Mouse (Mus musculus) stomach, embryonic 14.5 days (tissue): Measurements from ENCODE around the gene Trim2. TPM values are rescaled to one million over a fixed set of nuclear protein-coding genes. Genes with fewer than 3 reads are reported as not detected.

Experiments used
- ATAC-seq: fragments of 200-750 bp; cut with Nextera tagmentation; 2 replicates; pipeline ENCODE4 v1.8.0; 2017; ENCODE audit warnings: low read depth, moderate TSS enrichment; ENCODE audit not compliant: insufficient number of reproducible peaks, insufficient read depth, low FRiP score
- H3K27ac ChIP-seq: fragments of 300-500 bp; sonication (generic); 2 replicates; pipeline ENCODE4 v1.5.1; 2014; ENCODE audit warnings: mild to moderate bottlenecking, low read length, moderate library complexity, mixed read lengths
- H3K27me3 ChIP-seq: fragments of 300-500 bp; sonication (generic); 2 replicates; pipeline ENCODE4 v1.6.1; 2014; ENCODE audit warnings: low read length, control low read depth, mixed read lengths; ENCODE audit not compliant: control insufficient read depth, insufficient read depth
- H3K36me3 ChIP-seq: fragments of 300-500 bp; sonication (generic); 2 replicates; pipeline ENCODE4 v1.6.1; 2014; ENCODE audit warnings: mild to moderate bottlenecking, control low read depth, low read length, moderate library complexity, mixed read lengths; ENCODE audit not compliant: control insufficient read depth, insufficient read depth
- H3K4me1 ChIP-seq: fragments of 300-500 bp; sonication (generic); 2 replicates; pipeline ENCODE4 v1.6.1; 2014; ENCODE audit warnings: low read length, control low read depth, mixed read lengths; ENCODE audit not compliant: control insufficient read depth, insufficient read depth
- H3K4me2 ChIP-seq: fragments of 300-500 bp; sonication (generic); replicated peaks from 2 replicates; pipeline ENCODE4 v1.6.1; 2014; ENCODE audit warnings: low read depth, low read length, control low read depth
- H3K4me3 ChIP-seq: fragments of 300-500 bp; sonication (generic); 2 replicates; pipeline ENCODE4 v1.5.1; 2014; ENCODE audit warnings: low read depth, low read length, control low read depth
- H3K9ac ChIP-seq: fragments of 300-500 bp; sonication (generic); replicated peaks from 2 replicates; pipeline ENCODE4 v1.6.1; 2014; ENCODE audit warnings: low read depth, mild to moderate bottlenecking, control low read depth, low read length, moderate library complexity, mixed read lengths
- H3K9me3 ChIP-seq: fragments of 300-500 bp; sonication (generic); 2 replicates; pipeline ENCODE4 v1.6.1; 2016; ENCODE audit warnings: low read depth, low read length, control low read depth; ENCODE audit not compliant: control insufficient read depth
- WGBS: fragments of 180-500 bp; shearing (Covaris S2); extraction: QIAGEN DNeasy Blood & Tissue Kit; methylation state at CpG from one replicate; pipeline ENCODE4 v1.1.7; 2014; 5-methylcytosine and 5-hydroxymethylcytosine counted together
- polyA plus RNA-seq: library from polyadenylated mRNA; unstranded; fragments of >200 nt; fragmentation: Nextera tagmentation; extraction: Ambion mirVana; gene quantifications from 2 replicates; pipeline ENCODE4 v1.2.1, GENCODE M21; 2014

Gene Trim2
- polyA plus RNA-seq, 1 experiment from 2014 or later = 37.1 TPM

- no peaks in the 10 kb centered on the region; the same call in 1 of the 2 replicates for H3K27me3 ChIP-seq
- 0 out of 2 replicates have a peak overlapping the region, but pooled peaks have one; percentile 18 for H3K9ac ChIP-seq
- ATAC-seq = peak; percentile 59
- WGBS = 3% methylated on average over 41 of the region's 41 CpGs
- peak overlapping the region; percentile 55; the same call in 1 of the 2 replicates for H3K27ac ChIP-seq
- peak overlapping the region; percentile 25 for H3K4me3 ChIP-seq
- H3K4me2 ChIP-seq = peak overlapping the region; percentile 49
- H3K36me3 ChIP-seq = no peaks in the 10 kb centered on the region
- H3K4me1 ChIP-seq = no peaks in the 10 kb centered on the region
- no peaks in the 10 kb centered on the region for H3K9me3 ChIP-seq
These were observed 116.1 kb downstream of the Trim2 start for GRCm38 (mm10) chr3:84190513-84191061.

GRCm38 (mm10) chr3:84189629-84190173 lies 117.0 kb downstream of the Trim2 start:
- Histone ChIP-seq H3K4me3 (peak overlapping the region; percentile 25), H3K9ac (peak overlapping the region; percentile 18; the same call in 1 of the 2 replicates), H3K36me3 (no peaks in the 10 kb centered on the region), H3K27ac (peak overlapping the region; percentile 1; the same call in 1 of the 2 replicates), H3K9me3 (no peaks in the 10 kb centered on the region), H3K4me1 (no peaks in the 10 kb centered on the region), H3K4me2 (peak overlapping the region; percentile 49), H3K27me3 (no peaks in the 10 kb centered on the region; the same call in 1 of the 2 replicates)
- no peak for ATAC-seq
- WGBS = 34% methylated on average over 10 of the region's 10 CpGs

GRCm38 (mm10) chr3:84181717-84182116 lies 125.0 kb downstream of the Trim2 start:
- Histone ChIP-seq H3K4me1 (no peaks in the 10 kb centered on the region), H3K9me3 (no peaks in the 10 kb centered on the region), H3K9ac (no peak overlapping the region), H3K27me3 (no peaks in the 10 kb centered on the region), H3K4me3 (no peak overlapping the region), H3K27ac (no peak overlapping the region), H3K36me3 (no peaks in the 10 kb centered on the region), H3K4me2 (no peak overlapping the region)
- no peak for ATAC-seq
- WGBS = 54% methylated on average over 4 of the region's 4 CpGs

DNA sequence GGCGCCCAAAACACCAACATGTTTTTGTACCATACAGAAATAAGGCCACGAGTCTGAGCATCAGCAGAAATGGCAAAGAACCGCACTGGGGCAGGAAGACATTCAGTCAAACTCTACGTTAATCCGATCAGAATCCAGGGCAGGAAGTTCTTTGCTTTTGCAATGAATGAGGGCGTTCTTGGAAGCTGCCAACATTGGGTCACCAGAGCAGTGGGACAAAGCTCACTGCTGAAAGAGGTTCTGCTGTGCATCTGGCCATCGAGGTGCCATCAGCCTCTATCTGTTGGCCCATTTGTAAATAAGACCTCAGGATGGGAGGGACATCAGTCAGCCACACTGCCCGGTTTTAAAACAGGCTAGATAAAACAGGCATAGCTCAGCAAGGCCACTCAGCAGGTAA lies 125.6 kb downstream of the Trim2 start:
- Histone ChIP-seq H3K9me3 (no peaks in the 10 kb centered on the region), H3K9ac (no peak overlapping the region), H3K4me3 (no peak overlapping the region), H3K4me2 (no peak overlapping the region), H3K27me3 (no peaks in the 10 kb centered on the region), H3K36me3 (no peaks in the 10 kb centered on the region), H3K4me1 (no peaks in the 10 kb centered on the region), H3K27ac (no peak overlapping the region)
- 56% methylated on average over 8 of the region's 8 CpGs for WGBS
- ATAC-seq = no peak

GRCm38 (mm10) chr3:84180304-84180703 lies 126.4 kb downstream of the Trim2 start:
- H3K27ac ChIP-seq = no peak overlapping the region
- H3K27me3 ChIP-seq = no peaks in the 10 kb centered on the region
- H3K4me2 ChIP-seq = no peak overlapping the region
- no peaks in the 10 kb centered on the region for H3K4me1 ChIP-seq
- 80% methylated on average over 2 of the region's 2 CpGs for WGBS
- ATAC-seq = no peak
- H3K36me3 ChIP-seq = no peaks in the 10 kb centered on the region
- H3K9ac ChIP-seq = no peak overlapping the region
- H3K4me3 ChIP-seq = no peak overlapping the region
- H3K9me3 ChIP-seq = no peaks in the 10 kb centered on the region

- no peak for ATAC-seq
- Histone ChIP-seq H3K9me3 (no peaks in the 10 kb centered on the region), H3K9ac (no peak overlapping the region), H3K27ac (no peak overlapping the region), H3K36me3 (no peaks in the 10 kb centered on the region), H3K4me2 (no peak overlapping the region), H3K4me1 (no peaks in the 10 kb centered on the region), H3K4me3 (no peak overlapping the region), H3K27me3 (no peaks in the 10 kb centered on the region)
- WGBS = 61% methylated on average over 2 of the region's 2 CpGs
These were observed 128.8 kb downstream of the Trim2 start for GRCm38 (mm10) chr3:84177834-84178233.

DNA sequence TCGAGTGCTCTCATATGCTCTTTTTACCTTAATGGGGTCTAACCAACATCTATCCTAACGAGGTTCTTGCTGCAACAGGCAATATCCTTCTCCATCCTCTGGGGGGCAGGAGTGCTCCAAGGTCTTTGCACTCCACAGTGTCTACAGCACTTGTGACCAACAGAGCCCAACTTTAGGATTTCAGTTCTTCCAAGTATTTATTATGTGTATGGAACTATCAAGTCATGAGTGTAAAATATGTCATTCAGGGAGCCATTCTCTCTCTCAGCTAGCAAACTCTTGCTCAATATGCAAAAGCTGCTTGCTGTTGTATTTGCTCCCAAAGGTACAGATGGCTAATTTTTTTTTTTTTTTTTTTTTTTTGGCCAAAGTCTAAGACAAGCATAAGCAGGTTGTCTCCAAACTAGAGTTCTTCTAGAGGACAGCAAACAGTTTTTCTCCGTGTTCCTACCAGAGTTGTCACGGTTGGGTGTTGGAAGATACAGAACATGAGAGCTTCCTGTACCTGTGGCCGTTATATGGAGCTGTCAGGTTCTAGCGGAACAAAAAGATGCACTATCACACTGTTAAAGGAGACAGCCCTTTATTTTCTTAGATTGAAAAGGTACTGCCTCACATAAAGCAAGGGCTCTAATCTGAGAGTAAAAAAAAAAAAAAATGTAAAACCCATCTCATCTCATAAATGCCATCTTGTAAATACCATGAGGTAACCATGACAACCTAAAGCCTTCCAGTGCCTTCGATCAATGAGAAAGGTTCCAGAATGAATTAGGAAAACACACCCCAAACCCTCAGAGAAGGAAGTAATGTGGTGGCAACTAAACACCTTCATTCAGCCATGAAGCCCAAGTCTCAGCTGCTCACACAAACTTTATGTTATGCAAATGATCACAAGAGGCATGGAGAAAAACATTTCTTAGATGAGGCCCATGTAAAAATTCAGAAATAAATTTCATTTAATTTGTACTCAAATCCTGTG lies 131.1 kb downstream of the Trim2 start:
- Histone ChIP-seq H3K4me3 (no peak overlapping the region), H3K27ac (no peak overlapping the region), H3K4me1 (no peaks in the 10 kb centered on the region), H3K36me3 (no peaks in the 10 kb centered on the region), H3K9ac (no peak overlapping the region), H3K27me3 (no peaks in the 10 kb centered on the region), H3K4me2 (no peak overlapping the region), H3K9me3 (no peaks in the 10 kb centered on the region)
- ATAC-seq = peak; percentile 61; the same call in 1 of the 2 replicates
- WGBS = 61% methylated on average over 7 of the region's 7 CpGs

GRCm38 (mm10) chr3:84173581-84174154 lies 133.0 kb downstream of the Trim2 start, which contains the start of gene Gm6525:
Gm6525 (plus strand) TSS chr3:84174104.
- Histone ChIP-seq H3K9me3 (no peaks in the 10 kb centered on the region), H3K27me3 (no peaks in the 10 kb centered on the region), H3K9ac (no peak within 1 kb of the TSS), H3K4me3 (no peak within 1 kb of the TSS), H3K4me2 (no peak within 1 kb of the TSS), H3K4me1 (no peaks in the 10 kb centered on the region), H3K27ac (no peak within 1 kb of the TSS), H3K36me3 (no peaks in the 10 kb centered on the region)
- whole genome bisulfite sequencing = 89% methylated on average over 11 of the region's 11 CpGs
- no peak for ATAC-seq
